Mouse (Mus musculus) effector memory CD4-positive, alpha-beta T cell, adult 5 months (primary cell): ENCODE results near the gene Nmrk2. TPM values are rescaled to one million over a fixed set of nuclear protein-coding genes. Genes with fewer than 3 reads are reported as not detected.

ENCODE experiments used
- polyA plus RNA-seq: library from polyadenylated mRNA; unstranded; fragments of 100-300 nt; shearing (Covaris generic); gene quantifications from one replicate; pipeline ENCODE4 v1.2.1, GENCODE M21; 2017

Nmrk2 gene
- 0.21 TPM for polyA plus RNA-seq

GRCm38 (mm10) chr10:81201807-81202758 is at the start of gene Nmrk2:
Gene Nmrk2 (minus strand): TSS chr10:81202051.

DNA sequence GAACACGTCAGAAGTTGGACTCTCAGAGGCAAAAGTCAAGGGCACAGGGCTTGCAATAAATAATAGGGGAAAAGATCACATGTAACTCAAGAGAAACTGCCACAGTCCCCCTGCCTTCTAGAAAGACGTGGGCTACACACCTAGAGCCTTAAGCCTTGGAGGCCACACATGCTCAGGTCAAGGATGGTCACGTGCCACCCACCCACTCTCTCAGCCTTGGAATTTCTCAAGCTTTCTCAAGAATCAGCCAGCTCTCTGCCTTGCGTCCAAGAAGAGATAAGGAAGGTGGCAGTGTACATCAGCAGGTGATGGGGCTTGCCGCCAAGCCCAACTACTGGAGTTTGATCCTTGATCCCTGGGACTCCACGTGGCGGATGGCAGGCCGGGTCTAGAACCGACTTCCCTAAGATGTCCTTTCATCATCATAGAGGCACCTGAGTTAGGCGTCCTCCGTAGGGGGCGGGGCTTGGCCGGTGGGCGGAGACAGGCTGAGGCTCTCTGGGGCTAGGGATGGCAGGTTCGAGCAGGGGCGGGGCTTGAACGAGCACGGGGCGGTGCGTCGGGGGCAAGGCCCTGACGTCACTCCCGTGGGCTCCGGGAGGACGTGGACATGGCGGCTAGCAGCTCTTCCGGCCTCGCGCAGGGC is 30.9 kb upstream of the Nmrk2 start, which contains the start of gene Zfr2:
TSS of gene Zfr2 (plus strand) at position 576 of the 646 bp plus-strand sequence.

DNA sequence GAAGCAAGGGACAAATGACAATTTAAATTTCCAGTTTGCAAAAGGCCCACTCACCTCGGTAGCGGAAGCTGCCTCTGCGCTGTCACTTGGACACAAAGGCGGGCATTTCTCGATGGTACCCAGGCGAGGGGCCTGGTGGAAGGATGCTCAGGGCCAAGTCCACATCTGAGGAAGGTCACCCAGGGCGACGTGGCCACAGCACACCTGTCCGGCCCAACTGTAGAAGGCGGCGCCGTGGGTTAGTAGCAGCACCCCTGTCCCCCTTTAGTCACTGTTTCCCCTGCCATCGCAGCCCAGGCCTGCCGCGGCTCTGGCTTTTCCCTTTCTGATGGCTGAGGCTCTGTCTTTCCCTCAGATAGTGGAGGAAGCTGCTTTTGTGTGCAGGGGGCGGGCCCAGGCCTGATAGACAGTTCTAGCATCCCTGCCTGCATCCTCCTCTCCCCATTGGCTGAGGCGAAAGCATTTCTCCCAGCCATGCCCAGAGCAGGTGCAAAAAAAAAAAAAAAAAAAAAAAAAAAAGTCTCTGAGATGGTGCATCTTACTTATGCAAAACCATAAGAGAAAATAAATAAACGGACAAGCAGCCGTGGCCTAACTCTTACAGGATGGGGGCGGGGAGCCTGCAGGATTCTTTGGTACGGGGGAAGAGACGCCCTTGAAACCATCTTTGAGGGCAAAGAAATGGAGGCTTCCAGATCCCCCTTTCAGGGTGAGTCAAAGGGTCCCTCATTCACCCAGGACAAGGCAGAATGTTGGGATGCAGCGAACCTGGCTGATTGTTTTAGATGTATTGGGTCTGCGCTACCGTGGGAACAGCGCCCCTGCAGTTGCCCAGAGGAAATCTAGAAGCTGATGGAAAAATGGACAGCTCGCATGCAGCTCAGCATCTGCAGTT is 28.8 kb upstream of the Nmrk2 start, which contains the start of gene Atcay:
TSS of gene Atcay (minus strand) at position 396 of the 895 bp plus-strand sequence.

DNA sequence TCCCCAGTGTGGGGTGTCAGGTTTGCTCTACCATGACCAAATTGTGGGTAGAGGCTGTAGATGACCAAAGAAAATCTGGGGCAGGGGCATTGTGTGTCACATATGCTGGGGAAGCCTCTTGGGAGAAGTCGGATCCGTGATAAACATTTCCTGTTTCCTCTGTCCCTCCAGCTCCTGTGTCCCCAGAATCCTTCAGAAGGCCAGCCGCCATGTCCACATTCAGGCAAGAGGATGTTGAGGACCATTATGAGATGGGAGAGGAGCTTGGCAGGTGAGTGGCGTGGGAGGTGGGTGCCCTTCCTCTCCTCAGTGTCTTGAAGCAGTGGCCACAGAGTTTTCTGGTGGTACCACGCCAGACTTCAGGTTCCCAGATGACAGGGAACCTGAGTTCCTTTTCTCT is 18.0 kb downstream of the Nmrk2 start, which contains the start of gene 4930442H23Rik:
TSS of gene 4930442H23Rik (minus strand) at position 45 of the 400 bp plus-strand sequence.

GRCm38 (mm10) chr10:81182336-81183333 is 19.2 kb downstream of the Nmrk2 start, which contains the start of gene Dapk3:
Gene Dapk3 (plus strand): TSS chr10:81183005.

DNA sequence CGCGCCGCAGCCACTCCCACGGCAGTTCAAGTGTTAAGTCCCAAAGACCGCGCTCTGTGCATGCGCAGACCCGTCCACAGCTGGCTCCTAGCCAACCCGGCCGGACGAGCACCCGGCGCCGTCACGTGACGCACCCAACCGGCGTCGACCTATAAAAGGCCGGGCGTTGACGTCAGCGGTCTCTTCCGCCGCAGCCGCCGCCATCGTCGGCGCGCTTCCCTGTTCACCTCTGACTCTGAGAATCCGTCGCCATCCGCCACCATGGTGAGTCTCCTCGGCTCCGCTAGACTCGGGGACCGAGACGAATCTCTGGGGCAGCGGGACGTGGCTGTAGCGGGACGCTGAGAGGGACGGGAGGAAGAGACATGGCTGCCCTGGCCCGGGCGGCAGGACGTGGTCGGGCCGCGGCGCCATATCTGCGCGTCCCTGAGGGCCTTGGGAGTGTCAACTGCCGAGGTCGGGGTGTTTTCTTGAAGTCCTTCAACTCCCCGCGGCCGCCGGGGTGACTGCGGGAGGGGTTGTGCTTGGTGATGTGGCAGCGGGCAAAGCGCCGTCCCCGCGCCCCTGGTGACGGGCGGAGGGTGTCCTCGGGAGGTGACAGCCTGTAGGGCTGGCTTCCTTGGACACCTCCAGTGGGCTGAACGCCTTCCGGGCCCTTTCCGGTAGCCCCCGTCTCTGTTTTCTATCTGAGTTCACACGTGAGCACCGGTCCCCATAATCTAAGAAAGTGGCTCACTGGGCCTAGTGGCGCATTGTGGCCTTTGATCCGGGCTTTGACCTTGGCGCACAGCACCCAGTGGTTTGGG is 25.2 kb downstream of the Nmrk2 start, which contains the start of gene Eef2:
TSS of gene Eef2 (plus strand) at position 166 of the 806 bp plus-strand sequence.

GRCm38 (mm10) chr10:81167200-81168086 is 34.4 kb downstream of the Nmrk2 start, which contains the start of gene Pias4:
Gene Pias4 (minus strand): TSS chr10:81167923.

Other genes starting within 250 kb of the Nmrk2 start
- gene Gng7, start 187.1 kb downstream of the Nmrk2 start, polyA plus RNA-seq = 0.67 TPM
- gene Diras1, start 176.4 kb downstream of the Nmrk2 start, polyA plus RNA-seq = not detected
- gene Slc39a3, start 164.6 kb downstream of the Nmrk2 start, polyA plus RNA-seq = 9.4 TPM
- 64.8 TPM for gene Sgta, start 141.9 kb downstream of the Nmrk2 start, polyA plus RNA-seq
- 6.2 TPM for gene Thop1, start 132.0 kb downstream of the Nmrk2 start, polyA plus RNA-seq
- not detected for gene Creb3l3, start 103.2 kb downstream of the Nmrk2 start, polyA plus RNA-seq
- gene Map2k2, start 96.1 kb downstream of the Nmrk2 start, polyA plus RNA-seq = 147 TPM
- 74.9 TPM for gene Zbtb7a, start 66.8 kb downstream of the Nmrk2 start, polyA plus RNA-seq
- 39.4 TPM for gene Pias4, start 34.1 kb downstream of the Nmrk2 start, polyA plus RNA-seq
- 872 TPM for gene Eef2, start 25.4 kb downstream of the Nmrk2 start, polyA plus RNA-seq
- gene Dapk3, start 19.0 kb downstream of the Nmrk2 start, polyA plus RNA-seq = 90.2 TPM
- 0.70 TPM for gene 4930442H23Rik, start 18.2 kb downstream of the Nmrk2 start, polyA plus RNA-seq
- gene Atcay, start 28.8 kb upstream of the Nmrk2 start, polyA plus RNA-seq = 5.9 TPM
- gene Zfr2, start 31.1 kb upstream of the Nmrk2 start, polyA plus RNA-seq = 5.5 TPM
- 59.6 TPM for gene Matk, start 50.9 kb upstream of the Nmrk2 start, polyA plus RNA-seq
- gene Mrpl54, start 64.9 kb upstream of the Nmrk2 start, polyA plus RNA-seq = 146 TPM
- gene Apba3, start 64.9 kb upstream of the Nmrk2 start, polyA plus RNA-seq = 40.4 TPM
- gene Tjp3, start 89.5 kb upstream of the Nmrk2 start, polyA plus RNA-seq = 10.0 TPM
- 81.0 TPM for gene Pip5k1c, start 90.9 kb upstream of the Nmrk2 start, polyA plus RNA-seq
- 42.4 TPM for gene Cactin, start 119.1 kb upstream of the Nmrk2 start, polyA plus RNA-seq
- gene Tbxa2r, start 126.7 kb upstream of the Nmrk2 start, polyA plus RNA-seq = 14.6 TPM
- gene Gipc3, start 141.2 kb upstream of the Nmrk2 start, polyA plus RNA-seq = not detected
- 27.3 TPM for gene Hmg20b, start 148.4 kb upstream of the Nmrk2 start, polyA plus RNA-seq
- 3.1 TPM for gene Mfsd12, start 155.4 kb upstream of the Nmrk2 start, polyA plus RNA-seq
- gene 4930404N11Rik, start 163.8 kb upstream of the Nmrk2 start, polyA plus RNA-seq = not detected
- 46.9 TPM for gene Fzr1, start 176.5 kb upstream of the Nmrk2 start, polyA plus RNA-seq
- 41.2 TPM for gene Dohh, start 182.4 kb upstream of the Nmrk2 start, polyA plus RNA-seq
- gene Gm48551, start 182.4 kb upstream of the Nmrk2 start, polyA plus RNA-seq = 1.6 TPM
- gene Gm48552, start 187.0 kb upstream of the Nmrk2 start, polyA plus RNA-seq = 1.6 TPM
- 1.1 TPM for gene Smim24, start 191.0 kb upstream of the Nmrk2 start, polyA plus RNA-seq